Comparison of ENCODE assay signal across 9 mouse cellular contexts in the genomic region with DNA sequence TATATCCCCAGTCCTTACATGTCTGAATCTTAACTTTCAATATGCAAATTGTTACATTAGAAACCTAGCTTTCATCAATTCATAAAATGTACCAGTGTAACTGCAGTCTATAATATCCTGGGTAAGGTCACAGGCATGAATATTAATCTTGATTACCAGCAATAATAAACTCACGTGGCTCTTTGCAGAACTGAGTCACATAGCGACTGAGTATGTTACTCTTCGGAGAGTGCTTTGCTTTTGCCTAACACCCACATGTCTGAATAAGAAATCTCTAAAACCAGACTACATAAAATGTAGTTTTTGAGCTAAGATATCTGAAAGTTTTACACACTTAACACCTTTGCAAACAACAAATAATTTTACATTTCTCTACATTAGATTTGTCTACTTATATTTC. TPM values are rescaled to one million over a fixed set of nuclear protein-coding genes. Genes with fewer than 3 reads are reported as not detected.
DNase-seq lines count a peak whose midpoint lies in the region; ATAC-seq and TF ChIP-seq lines count a peak whose summit lies in the region.
"Had no signal": no experiment of that assay in that cellular context is flagged by ENCODE, and none has a peak within 500 bp of the region (broad histone marks: within the 10 kb centered on the region; RNA-seq: fewer than 3 reads in every experiment).

No protein-coding gene starts in this region.

- peak overlapping the region; percentile 34; the same call in 1 of the 2 replicates for H3K4me2 ChIP-seq in intestine, embryonic 15.5 days (replicated peaks)
- H3K4me2 ChIP-seq in forebrain, embryonic 12.5 days = no peak overlapping the region

- no peaks in the 10 kb centered on the region for H3K27me3 ChIP-seq in liver, adult 2 months (ENCODE audit: control insufficient read depth, insufficient read depth, low read length)
- no peaks in the 10 kb centered on the region for H3K27me3 ChIP-seq in intestine, embryonic 15.5 days (replicated peaks)
- no peaks in the 10 kb centered on the region for H3K27me3 ChIP-seq in splenic B cell, adult 2 months (ENCODE audit: control insufficient read depth, insufficient read depth, low read length, poor library complexity, severe bottlenecking)
- no peaks in the 10 kb centered on the region for H3K27me3 ChIP-seq in forebrain, embryonic 12.5 days
- H3K27me3 ChIP-seq: limb, embryonic 12.5 days had no signal

- 16% methylated on average over 3 of the region's 3 CpGs for WGBS in liver, adult 2 months
- 39% methylated on average over 3 of the region's 3 CpGs for WGBS in intestine, embryonic 15.5 days
- 69% methylated on average over 3 of the region's 3 CpGs for WGBS in forebrain, embryonic 12.5 days

- DNase-seq in liver, adult 2 months (ENCODE audit: extremely low read depth, low read depth, low spot score) = no peak
- no peak for DNase-seq in liver
- peak; percentile 13 for DNase-seq in splenic B cell, adult 2 months (ENCODE audit: low read depth, low spot score)
- no peak for DNase-seq in cerebellum, postnatal 36 days

- peak; percentile 53 for ATAC-seq in intestine, embryonic 15.5 days
- ATAC-seq in forebrain, embryonic 12.5 days (ENCODE audit: low FRiP score) = no peak
- ATAC-seq: hindbrain, postnatal 0 days had no signal

- H3K4me3 ChIP-seq in liver, adult 2 months (ENCODE audit: insufficient read depth, low read depth, low read length) = peak overlapping the region; percentile 54; the same call in 1 of the 2 replicates
- peak overlapping the region; percentile 69 for H3K4me3 ChIP-seq in brown adipose tissue, adult 24 weeks (ENCODE audit: insufficient read depth, low read depth, low read length)
- H3K4me3 ChIP-seq in intestine, embryonic 15.5 days (replicated peaks) = no peak overlapping the region
- no peak overlapping the region for H3K4me3 ChIP-seq in forebrain, embryonic 12.5 days (replicated peaks)
- H3K4me3 ChIP-seq: limb, embryonic 12.5 days had no signal

- TF ChIP-seq POLR2A in liver, adult 2 months (IDR thresholded peaks at IDR 0.05; ENCODE audit: extremely low read depth, insufficient read depth, low read length) = no peak

- no peaks in the 10 kb centered on the region for H3K9me3 ChIP-seq in intestine, embryonic 15.5 days
- H3K9me3 ChIP-seq in forebrain, embryonic 12.5 days = no peaks in the 10 kb centered on the region
- H3K9me3 ChIP-seq: limb, embryonic 12.5 days had no signal

- H3K36me3 ChIP-seq in liver, adult 2 months (ENCODE audit: control insufficient read depth, insufficient read depth, low read length) = no peaks in the 10 kb centered on the region
- no peaks in the 10 kb centered on the region for H3K36me3 ChIP-seq in intestine, embryonic 15.5 days
- H3K36me3 ChIP-seq in splenic B cell, adult 2 months (ENCODE audit: control insufficient read depth, insufficient read depth, low read length, poor library complexity, severe bottlenecking) = peaks cover 2% of the 10 kb centered on the region; the same call in 1 of the 2 replicates
- H3K36me3 ChIP-seq in forebrain, embryonic 12.5 days (replicated peaks) = no peaks in the 10 kb centered on the region
- H3K36me3 ChIP-seq: limb, embryonic 12.5 days had no signal

- H3K27ac ChIP-seq in liver, adult 2 months (replicated peaks; ENCODE audit: insufficient read depth, low read depth, low read length) = no peak overlapping the region
- H3K27ac ChIP-seq in brown adipose tissue, adult 24 weeks (replicated peaks; ENCODE audit: low read depth, low read length) = no peak overlapping the region
- no peak overlapping the region for H3K27ac ChIP-seq in intestine, embryonic 15.5 days
- no peak overlapping the region for H3K27ac ChIP-seq in forebrain, embryonic 12.5 days
- H3K27ac ChIP-seq: hindbrain, postnatal 0 days; limb, embryonic 12.5 days had no signal

- TF ChIP-seq CTCF in liver, adult 2 months (IDR thresholded peaks at IDR 0.05; ENCODE audit: low read depth, low read length) = no peak

- H3K4me1 ChIP-seq in liver, adult 2 months (ENCODE audit: control insufficient read depth, insufficient read depth, low read length) = peaks cover 15% of the 10 kb centered on the region
- H3K4me1 ChIP-seq in brown adipose tissue, adult 24 weeks (ENCODE audit: control insufficient read depth, insufficient read depth, insufficient read length, low read length) = no peaks in the 10 kb centered on the region
- H3K4me1 ChIP-seq in intestine, embryonic 15.5 days (replicated peaks) = peaks cover 17% of the 10 kb centered on the region
- H3K4me1 ChIP-seq in forebrain, embryonic 12.5 days = peaks cover 18% of the 10 kb centered on the region

- H3K79me2 ChIP-seq in liver, adult 2 months (ENCODE audit: control insufficient read depth, insufficient read depth, low read length) = peaks cover 24% of the 10 kb centered on the region

- no peak overlapping the region for H3K9ac ChIP-seq in liver, adult 2 months (ENCODE audit: low read depth, low read length)
- no peak overlapping the region for H3K9ac ChIP-seq in intestine, embryonic 15.5 days
- no peak overlapping the region for H3K9ac ChIP-seq in forebrain, embryonic 12.5 days
- H3K9ac ChIP-seq: limb, embryonic 12.5 days had no signal

RNA-seq across cellular contexts. Expression of a gene that starts 22.4 kb away (rescaled TPM):
- total RNA-seq in liver, adult 2 months (2014; rRNA removed) = 40.3 and 42.9 TPM in 2 replicates
- 6.2 and 12.6 TPM in 2 replicates for polyA plus RNA-seq in liver, adult 2 months (2012; rRNA removed)
- polyA plus RNA-seq in brown adipose tissue, adult 24 weeks (2012; ENCODE audit: insufficient read depth, insufficient read length, missing spikeins) = 18.6 and 28.2 TPM in 2 replicates
- 66.9 and 73.3 TPM in 2 replicates for polyA plus RNA-seq in intestine, embryonic 15.5 days (2015; fragmentation: Nextera tagmentation; extraction: Ambion mirVana)
- polyA plus RNA-seq in forebrain, embryonic 12.5 days (2016; fragmentation: Nextera tagmentation; extraction: Ambion mirVana) = 85.8 and 86.8 TPM in 2 replicates

RNA-seq across cellular contexts. Expression of a gene that starts 22.5 kb away (rescaled TPM):
- 0.65 and 0.81 TPM in 2 replicates for total RNA-seq in liver, adult 2 months (2014; rRNA removed)
- polyA plus RNA-seq in liver, adult 2 months (2012; rRNA removed) = 0.06 TPM in 1 of 2 replicates, not detected in the other
- 0.52 and 0.75 TPM in 2 replicates for polyA plus RNA-seq in brown adipose tissue, adult 24 weeks (2012; ENCODE audit: insufficient read depth, insufficient read length, missing spikeins)
- 0.32 and 0.49 TPM in 2 replicates for polyA plus RNA-seq in intestine, embryonic 15.5 days (2015; fragmentation: Nextera tagmentation; extraction: Ambion mirVana)
- polyA plus RNA-seq in forebrain, embryonic 12.5 days (2016; fragmentation: Nextera tagmentation; extraction: Ambion mirVana) = 0.36 and 0.40 TPM in 2 replicates

Comparison
In these comparisons a context has a peak if more than half of its experiments do, and no peak if none do; other contexts are left out.
1. H3K4me3 ChIP-seq: peak in liver, adult 2 months (single experiment) and brown adipose tissue, adult 24 weeks (single experiment); none in intestine, embryonic 15.5 days (single experiment) and forebrain, embryonic 12.5 days (single experiment).